ENCODE assay signal across 10 mouse cellular contexts in genomic region chr15:101092121-101092828, GRCm38 (mm10). TPM values are rescaled to one million over a fixed set of nuclear protein-coding genes. Genes with fewer than 3 reads are reported as not detected.
DNase-seq lines count a peak whose midpoint lies in the region; ATAC-seq lines count a peak whose summit lies in the region.
"Had no signal": no experiment of that assay in that cellular context is flagged by ENCODE, and none has a peak within 500 bp of the region (broad histone marks: within the 10 kb centered on the region; RNA-seq: fewer than 3 reads in every experiment).

No protein-coding gene starts in this region.

- WGBS in heart, embryonic 10.5 days, result 34% methylated on average over 14 of the region's 14 CpGs
- 38% methylated on average over 14 of the region's 14 CpGs for WGBS in embryonic facial prominence, embryonic 13.5 days
- WGBS in kidney, embryonic 15.5 days, result 25% methylated on average over 14 of the region's 14 CpGs
- 17% methylated on average over 14 of the region's 14 CpGs for WGBS in neural tube, embryonic 11.5 days

- peak overlapping the region; percentile 30; the same call in 1 of the 2 replicates for H3K4me2 ChIP-seq in embryonic facial prominence, embryonic 13.5 days
- H3K4me2 ChIP-seq in kidney, embryonic 15.5 days, result peak overlapping the region; percentile 48
- peak overlapping the region; percentile 28; the same call in 1 of the 2 replicates for H3K4me2 ChIP-seq in neural tube, embryonic 11.5 days (ENCODE audit: low read depth)

- H3K4me1 ChIP-seq in heart, embryonic 10.5 days, result peaks cover 41% of the 10 kb centered on the region
- H3K4me1 ChIP-seq in embryonic facial prominence, embryonic 13.5 days, result peaks cover 30% of the 10 kb centered on the region
- H3K4me1 ChIP-seq in kidney, embryonic 15.5 days, result peaks cover 42% of the 10 kb centered on the region
- H3K4me1 ChIP-seq in neural tube, embryonic 11.5 days (ENCODE audit: control insufficient read depth, insufficient read depth, low read length), result peaks cover 21% of the 10 kb centered on the region

- H3K4me3 ChIP-seq in heart, embryonic 10.5 days, result peak overlapping the region; percentile 22
- H3K4me3 ChIP-seq in embryonic facial prominence, embryonic 13.5 days, result no peak overlapping the region
- peak overlapping the region; percentile 11; the same call in 1 of the 2 replicates for H3K4me3 ChIP-seq in kidney, embryonic 15.5 days (replicated peaks)
- no peak overlapping the region for H3K4me3 ChIP-seq in neural tube, embryonic 11.5 days (ENCODE audit: low read depth, low read length)

- DNase-seq in heart, embryonic 10.5 days (ENCODE audit: low spot score), result no peak
- no peak for DNase-seq in heart, adult 18-20 months
- no peak for DNase-seq in neural tube, embryonic 11.5 days (ENCODE audit: low spot score)
- no peak for DNase-seq in urinary bladder, postnatal 14 days (ENCODE audit: low spot score)
- DNase-seq in natural killer cell, adult 2 months (ENCODE audit: low spot score in 2 of 2), result no peak
- DNase-seq: lung, postnatal 4 days had no signal

- H3K27ac ChIP-seq in heart, embryonic 10.5 days, result peak overlapping the region; percentile 74
- peak overlapping the region; percentile 64 for H3K27ac ChIP-seq in embryonic facial prominence, embryonic 13.5 days
- H3K27ac ChIP-seq in kidney, embryonic 15.5 days, result peak overlapping the region; percentile 82
- H3K27ac ChIP-seq in neural tube, embryonic 11.5 days (ENCODE audit: low read depth, low read length), result peak overlapping the region; percentile 86

- 0 out of 2 replicates have a peak overlapping the region, but pooled peaks have one; percentile 46 for H3K9ac ChIP-seq in embryonic facial prominence, embryonic 13.5 days
- H3K9ac ChIP-seq in kidney, embryonic 15.5 days, result 0 out of 2 replicates have a peak overlapping the region, but pooled peaks have one; percentile 3
- peak overlapping the region; percentile 29 for H3K9ac ChIP-seq in neural tube, embryonic 11.5 days (ENCODE audit: low read length)

- H3K36me3 ChIP-seq in heart, embryonic 10.5 days, result no peaks in the 10 kb centered on the region
- H3K36me3 ChIP-seq in embryonic facial prominence, embryonic 13.5 days, result no peaks in the 10 kb centered on the region
- no peaks in the 10 kb centered on the region for H3K36me3 ChIP-seq in kidney, embryonic 15.5 days
- no peaks in the 10 kb centered on the region for H3K36me3 ChIP-seq in neural tube, embryonic 11.5 days (ENCODE audit: control insufficient read depth, insufficient read depth, low read length)

- H3K9me3 ChIP-seq in heart, embryonic 10.5 days, result no peaks in the 10 kb centered on the region
- no peaks in the 10 kb centered on the region for H3K9me3 ChIP-seq in embryonic facial prominence, embryonic 13.5 days
- H3K9me3 ChIP-seq in kidney, embryonic 15.5 days (replicated peaks), result no peaks in the 10 kb centered on the region
- H3K9me3 ChIP-seq in neural tube, embryonic 11.5 days (ENCODE audit: control insufficient read depth, low read length), result no peaks in the 10 kb centered on the region

- ATAC-seq in embryonic facial prominence, embryonic 13.5 days (ENCODE audit: insufficient number of reproducible peaks, insufficient read depth, low FRiP score, low TSS enrichment, low read depth), result no peak
- ATAC-seq in kidney, embryonic 15.5 days (replicated peaks; ENCODE audit: low FRiP score), result peak; percentile 55
- ATAC-seq in neural tube, embryonic 11.5 days (ENCODE audit: insufficient read depth, low FRiP score, low TSS enrichment), result peak; percentile 48
- no peak for ATAC-seq in cerebellum, adult (ENCODE audit: insufficient number of reproducible peaks, low FRiP score, low TSS enrichment)

- H3K27me3 ChIP-seq in heart, embryonic 10.5 days (ENCODE audit: insufficient read depth, poor library complexity, severe bottlenecking), result peaks cover 24% of the 10 kb centered on the region
- no peaks in the 10 kb centered on the region for H3K27me3 ChIP-seq in embryonic facial prominence, embryonic 13.5 days
- H3K27me3 ChIP-seq in kidney, embryonic 15.5 days, result peaks cover 49% of the 10 kb centered on the region
- H3K27me3 ChIP-seq in neural tube, embryonic 11.5 days (ENCODE audit: control insufficient read depth, insufficient read depth, low read length), result peaks cover 3% of the 10 kb centered on the region; the same call in 1 of the 2 replicates

RNA-seq across cellular contexts. Expression of gene Fignl2, which starts 13.9 kb away (rescaled TPM):
- 0.28 and 0.60 TPM in 2 replicates for polyA plus RNA-seq in heart, embryonic 10.5 days (2016; fragmentation: Nextera tagmentation; extraction: Ambion mirVana)
- total RNA-seq in heart, adult 18-20 months (2021), result 1 to 10 TPM; 1.1 to 1.2 TPM
- 0.21 and 0.28 TPM in 2 replicates for polyA plus RNA-seq in embryonic facial prominence, embryonic 13.5 days (2015; fragmentation: Nextera tagmentation; extraction: Ambion mirVana)
- polyA plus RNA-seq in kidney, embryonic 15.5 days (2015; fragmentation: Nextera tagmentation; extraction: Ambion mirVana), result 0.22 and 0.44 TPM in 2 replicates
- polyA plus RNA-seq in neural tube, embryonic 11.5 days (2014; fragmentation: Nextera tagmentation; extraction: Ambion mirVana), result 1.6 and 1.7 TPM in 2 replicates

RNA-seq across cellular contexts. Expression of gene Ankrd33, which starts 23.3 kb away (rescaled TPM):
- polyA plus RNA-seq in heart, embryonic 10.5 days (2016; fragmentation: Nextera tagmentation; extraction: Ambion mirVana), result not detected in 2 replicates
- total RNA-seq in heart, adult 18-20 months (2021), result not detected
- polyA plus RNA-seq in embryonic facial prominence, embryonic 13.5 days (2015; fragmentation: Nextera tagmentation; extraction: Ambion mirVana), result not detected in 2 replicates
- not detected in 2 replicates for polyA plus RNA-seq in kidney, embryonic 15.5 days (2015; fragmentation: Nextera tagmentation; extraction: Ambion mirVana)
- polyA plus RNA-seq in neural tube, embryonic 11.5 days (2014; fragmentation: Nextera tagmentation; extraction: Ambion mirVana), result not detected in 2 replicates
- polyA plus RNA-seq: gonadal fat pad, adult 2 months had no signal

RNA-seq across cellular contexts. Expression of gene Acvrl1, which starts 36.0 kb away (rescaled TPM):
- polyA plus RNA-seq in heart, embryonic 10.5 days (2016; fragmentation: Nextera tagmentation; extraction: Ambion mirVana), result 2.7 and 5.2 TPM in 2 replicates
- 10 to 100 TPM; 26.5 to 27.9 TPM for total RNA-seq in heart, adult 18-20 months (2021)
- polyA plus RNA-seq in embryonic facial prominence, embryonic 13.5 days (2015; fragmentation: Nextera tagmentation; extraction: Ambion mirVana), result 9.9 and 10.1 TPM in 2 replicates
- polyA plus RNA-seq in kidney, embryonic 15.5 days (2015; fragmentation: Nextera tagmentation; extraction: Ambion mirVana), result 17.2 and 18.4 TPM in 2 replicates
- 5.1 and 5.2 TPM in 2 replicates for polyA plus RNA-seq in neural tube, embryonic 11.5 days (2014; fragmentation: Nextera tagmentation; extraction: Ambion mirVana)

RNA-seq across cellular contexts. Expression of gene Gm47841, which starts 45.1 kb away (rescaled TPM):
- polyA plus RNA-seq in heart, embryonic 10.5 days (2016; fragmentation: Nextera tagmentation; extraction: Ambion mirVana), result not detected in 2 replicates
- not detected for total RNA-seq in heart, adult 18-20 months (2021)
- not detected in 2 replicates for polyA plus RNA-seq in embryonic facial prominence, embryonic 13.5 days (2015; fragmentation: Nextera tagmentation; extraction: Ambion mirVana)
- polyA plus RNA-seq in kidney, embryonic 15.5 days (2015; fragmentation: Nextera tagmentation; extraction: Ambion mirVana), result not detected in 2 replicates
- polyA plus RNA-seq in neural tube, embryonic 11.5 days (2014; fragmentation: Nextera tagmentation; extraction: Ambion mirVana), result not detected in 2 replicates
- polyA plus RNA-seq: gonadal fat pad, adult 2 months had no signal

Comparison
In these comparisons a context has a peak if more than half of its experiments do, and no peak if none do; other contexts are left out.
1. H3K4me3 ChIP-seq: peak in heart, embryonic 10.5 days (single experiment) and kidney, embryonic 15.5 days (single experiment); none in embryonic facial prominence, embryonic 13.5 days (single experiment) and neural tube, embryonic 11.5 days (single experiment).
2. ATAC-seq: peak in kidney, embryonic 15.5 days (single experiment) and neural tube, embryonic 11.5 days (single experiment); none in embryonic facial prominence, embryonic 13.5 days (single experiment) and cerebellum, adult (single experiment).
3. Peak in every context shown above with its lines, with median percentiles within 50 percentile points of each other: H3K27ac ChIP-seq, H3K4me2 ChIP-seq and H3K9ac ChIP-seq.